Mouse (Mus musculus): ENCODE measurements around the gene Npvf.

Npvf gene

GRCm38 (mm10) chr6:50654356-50654755 lies at the start of gene Npvf:
Gene Npvf (minus strand): TSS chr6:50654439.
- no peak for DNase-seq (ENCODE audit: extremely low spot score, low spot score)

GRCm38 (mm10) chr6:50689121-50689815 lies 35.0 kb upstream of the Npvf start:
- no peak for DNase-seq (ENCODE audit: extremely low spot score, low spot score)

DNA sequence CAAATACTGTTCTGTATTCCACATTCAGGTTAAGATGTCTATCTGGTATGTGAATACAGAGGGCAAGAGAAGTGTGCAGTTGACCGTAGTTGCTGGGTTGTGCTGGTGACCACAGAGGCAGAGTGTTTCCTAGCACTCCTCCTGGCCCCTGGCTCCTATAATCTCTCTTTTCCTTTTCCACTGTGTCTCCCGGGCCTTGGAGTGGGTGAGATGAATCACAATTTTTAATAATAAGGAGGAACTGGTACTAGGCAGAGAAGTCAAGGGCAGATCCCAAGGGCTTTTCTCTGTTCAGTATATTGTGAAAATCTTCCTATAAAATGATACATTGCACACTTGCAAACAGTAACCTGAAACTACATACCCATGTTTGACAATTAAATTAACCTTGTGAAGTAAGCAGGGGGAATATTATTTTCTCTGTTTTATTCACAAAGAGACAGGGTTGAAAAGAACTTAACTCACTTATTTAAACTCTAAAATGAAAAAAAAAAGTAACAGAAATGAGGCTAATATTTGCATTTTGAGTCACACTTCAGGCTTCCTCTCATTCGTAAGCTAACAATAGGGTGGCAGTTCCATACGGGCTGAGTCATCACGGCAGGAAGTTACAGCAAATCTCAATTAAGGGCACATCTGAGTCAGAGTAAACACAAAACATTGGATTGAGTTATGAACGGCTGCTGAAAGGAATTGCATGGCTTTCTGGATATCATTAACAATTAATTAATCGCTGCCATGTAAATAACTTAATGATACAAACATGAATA lies 30.6 kb upstream of the Npvf start:
- no peak for DNase-seq (ENCODE audit: extremely low spot score, low spot score)

GRCm38 (mm10) chr6:50681491-50681890 lies 27.3 kb upstream of the Npvf start:
- DNase-seq (ENCODE audit: extremely low spot score, low spot score), result no peak

GRCm38 (mm10) chr6:50680224-50681215 lies 26.3 kb upstream of the Npvf start:
- DNase-seq (ENCODE audit: extremely low spot score, low spot score), result no peak

DNA sequence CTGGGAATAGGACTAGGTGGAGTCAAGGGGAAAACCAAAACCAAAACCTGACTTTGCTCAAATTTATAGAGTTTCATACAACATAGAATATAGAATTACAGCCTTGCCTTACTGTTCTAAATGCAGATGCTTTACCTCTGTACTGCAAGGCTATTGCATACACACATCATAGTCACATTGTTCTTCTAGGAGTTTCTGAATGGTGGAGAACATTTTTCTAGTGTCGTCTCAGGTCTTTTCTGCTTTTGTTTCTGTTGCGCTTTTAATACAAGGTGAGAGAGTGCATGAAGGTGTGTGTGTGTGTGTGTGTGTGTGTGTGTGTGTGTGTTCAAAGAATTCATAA lies 25.2 kb upstream of the Npvf start:
- DNase-seq (ENCODE audit: extremely low spot score, low spot score), result no peak

GRCm38 (mm10) chr6:50678826-50679485 lies 24.7 kb upstream of the Npvf start:
- peak; percentile 75 for DNase-seq (ENCODE audit: extremely low spot score, low spot score)

GRCm38 (mm10) chr6:50671191-50671590 lies 17.0 kb upstream of the Npvf start:
- no peak for DNase-seq (ENCODE audit: extremely low spot score, low spot score)

- no peak for DNase-seq (ENCODE audit: extremely low spot score, low spot score)
Measured at GRCm38 (mm10) chr6:50666937-50667336, 12.7 kb upstream of the Npvf start.

DNA sequence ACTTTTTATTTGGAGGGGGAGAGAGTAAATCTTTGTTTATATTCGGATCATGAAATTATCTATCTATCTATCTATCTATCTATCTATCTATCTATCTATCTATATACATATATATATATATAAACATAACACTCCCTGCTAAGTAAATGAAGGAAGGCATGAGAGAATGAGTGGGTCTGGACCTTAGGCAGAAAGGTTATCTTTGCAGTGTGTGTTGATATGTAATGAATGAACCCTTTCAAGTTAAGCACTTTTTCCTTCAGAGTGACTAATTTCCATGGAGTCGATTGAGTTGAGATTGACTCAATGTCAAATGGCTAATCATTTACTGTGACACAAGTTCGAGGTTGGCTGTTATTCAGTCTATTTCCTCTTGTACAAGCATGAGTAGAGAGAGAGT lies 10.8 kb upstream of the Npvf start:
- DNase-seq (ENCODE audit: extremely low spot score, low spot score), result no peak

DNA sequence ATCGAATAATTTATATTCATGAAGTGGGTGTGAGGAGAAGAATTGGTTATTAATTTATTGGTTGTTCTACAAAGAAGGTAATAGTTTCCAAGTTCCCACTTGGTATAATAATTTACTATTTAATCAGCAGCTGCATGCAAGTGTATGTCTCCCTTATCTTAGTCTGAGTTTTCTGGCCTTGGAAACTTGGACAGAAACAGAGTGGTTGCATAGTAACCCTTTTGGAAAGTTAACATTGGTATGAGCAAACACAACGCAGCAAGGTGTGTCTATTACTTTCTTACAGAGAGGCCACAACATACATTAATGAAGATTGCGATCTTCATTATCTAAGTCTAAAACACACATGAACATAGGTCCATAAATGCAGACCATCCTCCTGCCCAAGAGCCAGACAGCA lies 10.0 kb upstream of the Npvf start:
- no peak for DNase-seq (ENCODE audit: extremely low spot score, low spot score)

DNA sequence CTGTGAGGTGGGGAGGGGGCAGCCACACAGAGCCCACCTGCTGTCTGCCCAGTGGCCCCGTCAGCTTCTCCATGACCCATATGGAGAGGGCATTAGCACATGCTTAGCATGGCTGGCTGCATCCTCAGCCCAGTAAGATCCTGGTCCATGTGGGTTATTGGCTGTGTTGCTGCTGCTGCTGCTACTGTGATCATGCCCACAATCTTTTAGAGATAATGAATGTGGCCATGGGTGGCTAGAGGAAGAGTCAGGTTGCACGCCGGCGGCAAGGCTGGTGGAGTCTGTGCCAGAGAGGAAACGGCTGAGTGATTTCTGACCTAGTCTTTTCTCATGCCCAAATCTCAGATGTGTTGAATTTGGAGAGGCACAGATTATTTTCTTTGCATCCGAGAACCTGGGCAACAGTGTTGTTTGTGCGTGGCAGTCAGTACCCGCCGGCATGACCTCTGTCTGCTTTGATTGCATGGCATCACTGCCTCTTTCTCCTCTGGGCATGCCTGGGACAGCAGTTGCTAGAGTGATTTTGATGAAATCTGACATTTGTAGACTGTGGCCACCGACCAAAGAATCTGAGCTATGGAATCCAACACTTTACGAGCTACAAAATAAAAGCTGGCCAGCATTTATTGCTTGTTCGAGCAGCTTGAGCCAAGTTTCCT lies 8.8 kb upstream of the Npvf start:
- no peak for DNase-seq (ENCODE audit: extremely low spot score, low spot score)

DNA sequence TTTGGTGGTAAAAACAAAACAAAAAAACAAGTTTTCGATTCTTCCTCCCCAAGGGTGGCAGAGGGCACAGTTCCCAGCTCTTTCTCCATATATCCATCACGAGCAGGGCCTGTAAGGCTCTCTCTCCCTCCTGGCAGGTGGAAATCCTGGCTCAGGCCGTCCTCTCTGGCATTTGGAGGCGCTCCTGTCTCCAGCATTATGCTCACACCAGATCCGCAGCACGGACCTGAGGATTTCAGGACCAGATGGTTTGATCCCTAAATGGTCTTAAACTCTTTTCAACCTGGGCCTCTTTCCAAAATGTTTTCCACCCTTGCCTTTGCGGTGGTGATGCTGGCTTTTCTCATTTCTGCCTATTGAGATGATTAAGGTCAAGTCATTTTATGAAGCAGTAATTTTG lies 7.5 kb upstream of the Npvf start:
- no peak for DNase-seq (ENCODE audit: extremely low spot score, low spot score)

DNA sequence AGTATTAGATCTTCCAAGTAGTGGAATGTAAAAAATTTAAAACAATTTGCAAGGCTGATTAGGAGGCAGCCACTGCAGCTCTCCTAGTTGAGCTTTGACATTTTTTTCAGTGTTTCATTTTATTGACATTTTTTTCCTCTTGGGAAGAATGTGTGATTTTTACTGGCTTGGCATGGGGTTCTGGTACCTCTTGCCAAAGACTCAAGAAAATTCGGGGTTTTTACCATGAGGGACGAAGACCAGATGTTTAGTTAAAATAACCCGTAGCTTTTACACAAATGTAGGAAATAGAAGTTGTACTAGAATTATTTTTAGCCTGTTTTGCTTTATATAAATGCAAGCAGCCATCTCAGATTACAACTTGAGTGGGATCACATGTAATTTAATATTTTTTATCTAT lies 4.2 kb upstream of the Npvf start:
- DNase-seq (ENCODE audit: extremely low spot score, low spot score), result no peak

GRCm38 (mm10) chr6:50658018-50658417 lies 3.8 kb upstream of the Npvf start:
- DNase-seq (ENCODE audit: extremely low spot score, low spot score), result no peak

DNA sequence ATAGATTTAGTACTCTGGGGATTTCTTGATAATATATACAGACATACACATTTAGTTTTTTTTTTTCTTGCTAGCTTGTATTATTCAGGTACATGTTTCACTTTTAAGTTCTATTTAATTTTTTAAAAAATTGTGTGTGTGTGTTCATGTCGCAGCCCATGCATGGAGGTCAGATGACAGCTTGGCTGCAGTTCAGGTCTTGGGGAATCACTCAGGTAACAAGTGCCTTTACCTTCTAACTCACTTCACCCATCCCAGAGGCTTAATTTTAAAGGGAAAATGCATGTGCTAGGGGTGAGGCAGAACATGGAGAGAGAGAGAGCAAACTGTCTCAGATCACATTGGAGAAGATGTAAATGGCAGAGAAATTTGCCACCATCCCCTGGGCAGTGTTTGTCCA lies 2.2 kb upstream of the Npvf start:
- no peak for DNase-seq (ENCODE audit: extremely low spot score, low spot score)

DNA sequence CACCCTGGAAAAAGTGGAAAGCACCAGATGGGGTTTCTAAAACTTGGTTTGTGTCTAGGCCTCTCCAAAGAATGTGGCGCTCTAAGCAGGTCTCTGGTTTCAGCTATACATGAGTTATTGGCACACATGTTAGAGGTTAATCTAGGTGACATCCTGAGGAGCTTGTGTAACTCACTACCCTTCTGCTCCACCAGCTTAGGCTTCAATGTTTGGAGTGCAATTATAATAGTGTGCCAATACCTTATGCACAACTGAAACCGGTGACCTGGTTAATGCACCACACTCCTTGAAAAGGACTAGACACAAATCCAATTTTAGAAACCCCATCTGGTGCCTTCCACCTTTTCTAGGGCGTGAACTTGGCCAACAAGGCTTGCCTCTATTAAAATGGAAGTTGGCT lies 1.7 kb upstream of the Npvf start:
- no peak for DNase-seq (ENCODE audit: extremely low spot score, low spot score)

DNA sequence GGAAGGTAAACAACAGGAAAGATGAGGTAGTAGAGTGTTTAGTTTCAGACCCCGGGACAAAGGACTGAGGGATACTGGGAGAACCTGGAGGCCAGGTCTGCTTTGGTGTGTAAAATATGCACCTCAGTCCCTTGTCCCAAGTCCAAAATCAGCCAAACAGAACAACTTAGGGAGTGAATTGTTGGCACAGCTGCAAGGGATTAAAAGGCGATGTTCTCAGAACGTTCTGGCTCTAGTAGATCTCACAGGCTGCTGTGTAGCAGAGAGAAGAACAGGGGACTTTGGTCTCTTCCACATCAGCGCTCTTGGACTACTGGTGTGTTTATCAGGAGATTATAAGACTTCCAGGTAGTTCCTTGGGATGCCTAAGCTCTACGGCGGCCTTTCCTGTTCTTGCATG lies 6.6 kb downstream of the Npvf start:
- DNase-seq (ENCODE audit: extremely low spot score, low spot score), result no peak

- no peak for DNase-seq (ENCODE audit: extremely low spot score, low spot score)
Measured at GRCm38 (mm10) chr6:50646659-50647058, 7.6 kb downstream of the Npvf start.

DNA sequence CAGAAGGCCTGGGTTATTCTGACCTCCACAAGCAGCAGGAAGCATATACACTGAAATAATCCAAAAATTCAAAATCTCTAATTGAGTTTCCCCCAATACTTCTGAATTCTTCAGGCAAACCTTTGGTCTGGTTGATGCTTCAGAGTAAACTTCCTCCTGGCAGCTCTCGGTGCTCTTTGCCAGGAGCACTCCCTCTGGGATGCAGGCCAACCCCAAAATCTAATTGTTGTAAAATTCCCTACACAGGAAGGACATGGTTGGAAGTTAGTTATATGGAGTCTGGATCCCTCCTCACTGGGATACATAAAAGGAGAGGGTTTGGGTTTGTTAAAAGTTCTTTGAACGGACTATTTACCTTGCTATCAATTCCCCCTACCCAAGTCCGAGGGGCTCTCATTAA lies 9.5 kb downstream of the Npvf start:
- no peak for DNase-seq (ENCODE audit: extremely low spot score, low spot score)

- no peak for DNase-seq (ENCODE audit: extremely low spot score, low spot score)
Measured at GRCm38 (mm10) chr6:50641898-50642297, 12.3 kb downstream of the Npvf start.

All from neural tube, embryonic 10.5 days (tissue).